Mouse (Mus musculus) splenic B cell, adult 2 months (primary cell): Measurements from ENCODE around the gene E130208F15Rik.

ENCODE experiments used
- DNase-seq: peaks from one replicate; pipeline ENCODE4 v3.0.0-alpha.2; 2011; ENCODE audit warnings: low read depth, low spot score
- H3K27me3 ChIP-seq: 2 replicates; pipeline ENCODE4 v1.6.1; 2012; ENCODE audit warnings: mild to moderate bottlenecking, low read length, moderate library complexity, mixed read lengths; ENCODE audit not compliant: control insufficient read depth, poor library complexity, insufficient read depth, severe bottlenecking
- H3K36me3 ChIP-seq: 2 replicates; pipeline ENCODE4 v1.6.1; 2012; ENCODE audit warnings: mild to moderate bottlenecking, low read length, moderate library complexity, mixed read lengths; ENCODE audit not compliant: control insufficient read depth, poor library complexity, insufficient read depth, severe bottlenecking

Gene E130208F15Rik

GRCm38 (mm10) chr7:30321539-30322284, at the start of gene E130208F15Rik:
Gene E130208F15Rik (plus strand): TSS chr7:30321740.
- Histone ChIP-seq H3K27me3 (no peaks in the 10 kb centered on the region), H3K36me3 (no peaks in the 10 kb centered on the region)
- peak; percentile 81 for DNase-seq

GRCm38 (mm10) chr7:30274383-30274782, 47.2 kb upstream of the E130208F15Rik start:
- H3K27me3 ChIP-seq: no peaks in the 10 kb centered on the region
- no peaks in the 10 kb centered on the region for H3K36me3 ChIP-seq
- DNase-seq: no peak

- no peak for DNase-seq
- no peaks in the 10 kb centered on the region for H3K36me3 ChIP-seq
- no peaks in the 10 kb centered on the region for H3K27me3 ChIP-seq
Observed at GRCm38 (mm10) chr7:30278911-30279310, 42.6 kb upstream of the E130208F15Rik start.

GRCm38 (mm10) chr7:30279536-30279935, 42.0 kb upstream of the E130208F15Rik start:
- Histone ChIP-seq H3K36me3 (no peaks in the 10 kb centered on the region), H3K27me3 (no peaks in the 10 kb centered on the region)
- DNase-seq: no peak

- H3K36me3 ChIP-seq: no peaks in the 10 kb centered on the region
- no peaks in the 10 kb centered on the region for H3K27me3 ChIP-seq
- DNase-seq: peak; percentile 96
Observed at GRCm38 (mm10) chr7:30279951-30280669, 41.4 kb upstream of the E130208F15Rik start, which contains the start of the genes Thap8 and Wdr62. Gene Thap8 (plus strand): TSS chr7:30280094. Gene Wdr62 (minus strand): TSS chr7:30280419.

- H3K27me3 ChIP-seq: no peaks in the 10 kb centered on the region
- peak; percentile 93 for DNase-seq
Observed at GRCm38 (mm10) chr7:30280670-30281138, 40.8 kb upstream of the E130208F15Rik start.

GRCm38 (mm10) chr7:30281522-30281921, 40.0 kb upstream of the E130208F15Rik start:
- no peak for DNase-seq
- Histone ChIP-seq H3K36me3 (no peaks in the 10 kb centered on the region), H3K27me3 (no peaks in the 10 kb centered on the region)

More at GRCm38 (mm10) chr7:30280670-30281138, 40.8 kb upstream of the E130208F15Rik start:
- no peaks in the 10 kb centered on the region for H3K36me3 ChIP-seq

- Histone ChIP-seq H3K36me3 (no peaks in the 10 kb centered on the region), H3K27me3 (no peaks in the 10 kb centered on the region)
- no peak for DNase-seq
Observed at GRCm38 (mm10) chr7:30282740-30283139, 38.8 kb upstream of the E130208F15Rik start.

- H3K36me3 ChIP-seq: no peaks in the 10 kb centered on the region
- no peak for DNase-seq
- 0 out of 2 replicates have a peak, but pooled peaks cover 1% of the 10 kb centered on the region for H3K27me3 ChIP-seq
Observed at GRCm38 (mm10) chr7:30286701-30287410, 34.7 kb upstream of the E130208F15Rik start.

GRCm38 (mm10) chr7:30288046-30288445, 33.5 kb upstream of the E130208F15Rik start:
- no peaks in the 10 kb centered on the region for H3K36me3 ChIP-seq
- no peak for DNase-seq
- 0 out of 2 replicates have a peak, but pooled peaks cover 1% of the 10 kb centered on the region for H3K27me3 ChIP-seq

- Histone ChIP-seq H3K36me3 (no peaks in the 10 kb centered on the region), H3K27me3 (0 out of 2 replicates have a peak, but pooled peaks cover 1% of the 10 kb centered on the region)
- no peak for DNase-seq
Observed at GRCm38 (mm10) chr7:30289071-30289713, 32.3 kb upstream of the E130208F15Rik start.

GRCm38 (mm10) chr7:30289714-30290399, 31.7 kb upstream of the E130208F15Rik start:
- no peak for DNase-seq
- Histone ChIP-seq H3K27me3 (0 out of 2 replicates have a peak, but pooled peaks cover 1% of the 10 kb centered on the region), H3K36me3 (no peaks in the 10 kb centered on the region)

- H3K27me3 ChIP-seq: 0 out of 2 replicates have a peak, but pooled peaks cover 1% of the 10 kb centered on the region
- H3K36me3 ChIP-seq: no peaks in the 10 kb centered on the region
- DNase-seq: no peak
Observed at GRCm38 (mm10) chr7:30291215-30292131, 30.1 kb upstream of the E130208F15Rik start, which contains the start of gene Clip3. Gene Clip3 (plus strand): TSS chr7:30291728.
